Mouse (Mus musculus) small intestine, adult 10 weeks (tissue): ENCODE results near the gene Pde8a. TPM values are rescaled to one million over a fixed set of nuclear protein-coding genes. Genes with fewer than 3 reads are reported as not detected.

Source experiments
- polyA plus RNA-seq: library from polyadenylated mRNA; stranded (reverse); fragments of 350-450 nt; fragmentation: Illumina TruSeq; extraction: RNeasy Lipid Tissue Mini Kit (QIAGEN cat#74804); gene quantifications from one replicate; pipeline ENCODE4 v1.2.3, GENCODE M21; 2014; ENCODE audit warnings: low replicate concordance

Gene Pde8a
- polyA plus RNA-seq, result 26.8 TPM

GRCm38 (mm10) chr7:81213347-81214152, at the start of gene Pde8a:
Gene Pde8a, plus strand, starts transcription at chr7:81213596.

GRCm38 (mm10) chr7:81344544-81345446, 131.4 kb downstream of the Pde8a start, which contains the start of gene Rps17:
Gene Rps17, minus strand, starts transcription at chr7:81345254.

Other genes starting within 250 kb of the Pde8a start
- gene Zfp592, start 219.9 kb upstream of the Pde8a start, polyA plus RNA-seq, result 6.2 TPM
- gene Alpk3, start 156.0 kb upstream of the Pde8a start, polyA plus RNA-seq, result not detected
- gene Slc28a1, start 98.8 kb upstream of the Pde8a start, polyA plus RNA-seq, result 1.2 TPM
- gene Rps17, start 131.7 kb downstream of the Pde8a start, polyA plus RNA-seq, result 127 TPM
- 2.9 TPM for gene Cpeb1, start 241.9 kb downstream of the Pde8a start, polyA plus RNA-seq